Mouse (Mus musculus): Measurements from ENCODE around the gene Rap1b.
"Not testable (repeated sequence)": the region's sequence is repeated elsewhere in the genome, so short reads cannot be mapped to it uniquely, and the experiment has no call there.

Gene Rap1b

GRCm38 (mm10) chr10:117845597-117846259, at the start of gene Rap1b:
Rap1b (minus strand) TSS chr10:117846035.
- DNase-seq (ENCODE audit: low spot score in 2 of 2) = peak; percentile 93 to 94

GRCm38 (mm10) chr10:117895186-117895585, 49.4 kb upstream of the Rap1b start:
- DNase-seq (ENCODE audit: low spot score in 2 of 2) = no peak

- DNase-seq (ENCODE audit: low spot score in 2 of 2) = no peak
Observed at GRCm38 (mm10) chr10:117894114-117895035, 48.5 kb upstream of the Rap1b start.

GRCm38 (mm10) chr10:117893128-117893527, 47.3 kb upstream of the Rap1b start:
- not testable (repeated sequence) for DNase-seq (ENCODE audit: low spot score in 2 of 2)

- DNase-seq (ENCODE audit: low spot score in 2 of 2) = no peak
Observed at GRCm38 (mm10) chr10:117891327-117891726, 45.5 kb upstream of the Rap1b start.

- no peak for DNase-seq (ENCODE audit: low spot score in 2 of 2)
Observed at GRCm38 (mm10) chr10:117888822-117889221, 43.0 kb upstream of the Rap1b start.

GRCm38 (mm10) chr10:117885358-117885757, 39.5 kb upstream of the Rap1b start:
- no peak for DNase-seq (ENCODE audit: low spot score in 2 of 2)

- no peak for DNase-seq (ENCODE audit: low spot score in 2 of 2)
Observed at GRCm38 (mm10) chr10:117884760-117885159, 38.9 kb upstream of the Rap1b start.

GRCm38 (mm10) chr10:117883438-117883837, 37.6 kb upstream of the Rap1b start:
- DNase-seq (ENCODE audit: low spot score in 2 of 2) = no peak

- peak in 1 of 2 experiments; percentile 43 for DNase-seq (ENCODE audit: low spot score in 2 of 2)
Observed at GRCm38 (mm10) chr10:117878628-117879027, 32.8 kb upstream of the Rap1b start.

- DNase-seq (ENCODE audit: low spot score in 2 of 2) = peak; percentile 38 to 41
Observed at GRCm38 (mm10) chr10:117876801-117877200, 31.0 kb upstream of the Rap1b start.

- DNase-seq (ENCODE audit: low spot score in 2 of 2) = no peak
Observed at GRCm38 (mm10) chr10:117876400-117876799, 30.6 kb upstream of the Rap1b start.

- DNase-seq (ENCODE audit: low spot score in 2 of 2) = peak; percentile 74 to 77
Observed at GRCm38 (mm10) chr10:117874936-117875335, 29.1 kb upstream of the Rap1b start.

GRCm38 (mm10) chr10:117873952-117874351, 28.1 kb upstream of the Rap1b start:
- no peak for DNase-seq (ENCODE audit: low spot score in 2 of 2)

- no peak for DNase-seq (ENCODE audit: low spot score in 2 of 2)
Observed at GRCm38 (mm10) chr10:117872468-117872867, 26.6 kb upstream of the Rap1b start.

GRCm38 (mm10) chr10:117867301-117867700, 21.5 kb upstream of the Rap1b start:
- no peak for DNase-seq (ENCODE audit: low spot score in 2 of 2)

GRCm38 (mm10) chr10:117866641-117867040, 20.8 kb upstream of the Rap1b start:
- DNase-seq (ENCODE audit: low spot score in 2 of 2) = no peak

- no peak for DNase-seq (ENCODE audit: low spot score in 2 of 2)
Observed at GRCm38 (mm10) chr10:117864695-117865094, 18.9 kb upstream of the Rap1b start.

- DNase-seq (ENCODE audit: low spot score in 2 of 2) = no peak
Observed at GRCm38 (mm10) chr10:117864251-117864650, 18.4 kb upstream of the Rap1b start.

GRCm38 (mm10) chr10:117862014-117862580, 16.3 kb upstream of the Rap1b start:
- DNase-seq (ENCODE audit: low spot score in 2 of 2) = no peak

GRCm38 (mm10) chr10:117860958-117861357, 15.1 kb upstream of the Rap1b start:
- no peak for DNase-seq (ENCODE audit: low spot score in 2 of 2)

- DNase-seq (ENCODE audit: low spot score in 2 of 2) = no peak
Observed at GRCm38 (mm10) chr10:117860361-117860760, 14.5 kb upstream of the Rap1b start.
